Mouse (Mus musculus) CH12.LX (cell line): ENCODE measurements around the gene Cd96. TPM values are rescaled to one million over a fixed set of nuclear protein-coding genes. Genes with fewer than 3 reads are reported as not detected.

Experiments used
- DNase-seq: peaks from one replicate; pipeline ENCODE4 v3.0.0-alpha.2; 2013; ENCODE audit errors: extremely low read depth
- H3K27ac ChIP-seq: 2 replicates; pipeline ENCODE4 v1.5.1; 2012; ENCODE audit warnings: low read depth, mild to moderate bottlenecking, control low read depth, moderate library complexity; ENCODE audit not compliant: insufficient read depth
- H3K27me3 ChIP-seq: replicated peaks from 2 replicates; pipeline ENCODE3; 2012; ENCODE audit warnings: inconsistent platforms
- H3K36me3 ChIP-seq, 2 experiments: replicated peaks in 1 of 2; 2 replicates each; pipeline versions ENCODE3 to v1.6.1; 2012; ENCODE audit warnings: inconsistent platforms in 1 of 2, low read length in 1 of 2, mild to moderate bottlenecking in 1 of 2, mixed read lengths in 1 of 2, moderate library complexity in 1 of 2; ENCODE audit not compliant: control insufficient read depth in 1 of 2, insufficient read depth in 1 of 2
- H3K4me1 ChIP-seq, 2 experiments: 2 replicates each; pipeline ENCODE4 v1.6.1; 2012; ENCODE audit warnings: inconsistent platforms in 1 of 2, moderate library complexity in 1 of 2; ENCODE audit not compliant: insufficient read depth in 2 of 2, control insufficient read depth in 1 of 2
- H3K4me2 ChIP-seq: 2 replicates; pipeline ENCODE4 v1.6.1; 2012; ENCODE audit warnings: low read depth, mild to moderate bottlenecking, control low read depth; ENCODE audit not compliant: poor library complexity, insufficient read depth, severe bottlenecking
- H3K4me3 ChIP-seq, 3 experiments: fragments of 150-350 bp in 1 of 3; sonication (generic) in 1 of 3; replicated peaks in 1 of 3; 2 replicates each; pipeline versions ENCODE3 to v1.5.1; 2011 to 2012; ENCODE audit warnings: low read depth in 2 of 3, low read length in 2 of 3, mild to moderate bottlenecking in 2 of 3, moderate library complexity in 2 of 3, control low read depth in 1 of 3, improper control_type of control experiment in 1 of 3, inconsistent platforms in 1 of 3, mixed read lengths in 1 of 3; ENCODE audit not compliant: poor library complexity in 1 of 3
- H3K79me2 ChIP-seq: replicated peaks from 2 replicates; pipeline ENCODE4 v1.6.1; 2012; ENCODE audit warnings: mild to moderate bottlenecking, moderate library complexity; ENCODE audit not compliant: control insufficient read depth, poor library complexity, insufficient read depth, severe bottlenecking; ENCODE audit errors: extremely low read depth
- H3K9ac ChIP-seq: 2 replicates; pipeline ENCODE4 v1.6.1; 2012; ENCODE audit warnings: low read depth, mild to moderate bottlenecking, control low read depth, moderate library complexity; ENCODE audit not compliant: insufficient read depth
- H3K9me3 ChIP-seq: replicated peaks from 2 replicates; pipeline ENCODE3; 2012; ENCODE audit warnings: low read length, inconsistent platforms, mixed read lengths
- BHLHE40 ChIP-seq: IDR thresholded peaks from 2 replicates; pipeline ENCODE4 v1.6.1; 2011; ENCODE audit warnings: mild to moderate bottlenecking, low read depth, low read length, improper control_type of control experiment
- CHD1 ChIP-seq: IDR thresholded peaks from 2 replicates; pipeline ENCODE4 v1.6.1; 2012; ENCODE audit warnings: low read depth, low read length, improper control_type of control experiment, inconsistent platforms
- CHD2 ChIP-seq: IDR thresholded peaks from 2 replicates; pipeline ENCODE4 v1.6.1; 2011; ENCODE audit warnings: low read length, improper control_type of control experiment
- CTCF ChIP-seq, 2 experiments: IDR thresholded peaks in 1 of 2; conservative IDR thresholded peaks in 1 of 2; 2 replicates each; pipeline ENCODE4 v1.5.1; 2011 to 2012; ENCODE audit warnings: low read depth in 2 of 2, low read length in 2 of 2, improper control_type of control experiment in 1 of 2, inconsistent platforms in 1 of 2, mild to moderate bottlenecking in 1 of 2, moderate library complexity in 1 of 2
- ELF1 ChIP-seq: IDR thresholded peaks from 2 replicates; pipeline ENCODE4 v1.6.1; 2014; ENCODE audit warnings: low read depth, mild to moderate bottlenecking, inconsistent platforms, low read length, improper control_type of control experiment
- EP300 ChIP-seq: IDR thresholded peaks from 2 replicates; pipeline ENCODE4 v1.6.1; 2011; ENCODE audit warnings: low read length, improper control_type of control experiment
- ETS1 ChIP-seq: conservative IDR thresholded peaks from 2 replicates; pipeline ENCODE4 v1.6.1; 2012; ENCODE audit warnings: low read depth, mild to moderate bottlenecking, inconsistent platforms, low read length, improper control_type of control experiment, moderate library complexity
- GABPA ChIP-seq: IDR thresholded peaks from 2 replicates; pipeline ENCODE4 v1.6.1; 2012; ENCODE audit warnings: low read depth, low read length, improper control_type of control experiment, inconsistent platforms; ENCODE audit not compliant: insufficient replicate concordance
- HCFC1 ChIP-seq: IDR thresholded peaks from 2 replicates; pipeline ENCODE4 v1.6.1; 2012; ENCODE audit warnings: low read depth, mild to moderate bottlenecking, inconsistent platforms, low read length, improper control_type of control experiment
- IRF4 ChIP-seq: IDR thresholded peaks from 2 replicates; pipeline ENCODE4 v1.6.1; 2014; ENCODE audit warnings: low read depth, mild to moderate bottlenecking, inconsistent platforms, low read length, improper control_type of control experiment
- JUN ChIP-seq: IDR thresholded peaks from 2 replicates; pipeline ENCODE4 v1.6.1; 2011; ENCODE audit warnings: low read depth, mild to moderate bottlenecking, low read length, improper control_type of control experiment, moderate library complexity; ENCODE audit not compliant: insufficient read depth
- JUND ChIP-seq: conservative IDR thresholded peaks from 2 replicates; pipeline ENCODE4 v1.6.1; 2011; ENCODE audit warnings: low read depth, low read length, improper control_type of control experiment
- KAT2A ChIP-seq: IDR thresholded peaks from 2 replicates; pipeline ENCODE4 v1.6.1; 2012; ENCODE audit warnings: low read length, improper control_type of control experiment, inconsistent platforms; ENCODE audit not compliant: insufficient replicate concordance
- MAX ChIP-seq: IDR thresholded peaks from 2 replicates; pipeline ENCODE4 v1.6.1; 2011; ENCODE audit warnings: low read length, improper control_type of control experiment
- MEF2A ChIP-seq: IDR thresholded peaks from 2 replicates; pipeline ENCODE4 v1.6.1; 2014; ENCODE audit warnings: low read depth, mild to moderate bottlenecking, inconsistent platforms, low read length, improper control_type of control experiment, borderline replicate concordance
- MXI1 ChIP-seq: IDR thresholded peaks from 2 replicates; pipeline ENCODE4 v1.6.1; 2011; ENCODE audit warnings: mild to moderate bottlenecking, low read depth, low read length, improper control_type of control experiment
- MYC ChIP-seq: IDR thresholded peaks from 2 replicates; pipeline ENCODE4 v1.6.1; 2011; ENCODE audit warnings: low read depth, mild to moderate bottlenecking, improper control_type of control experiment, low read length
- NELFE ChIP-seq: IDR thresholded peaks from 2 replicates; pipeline ENCODE4 v1.6.1; 2011; ENCODE audit warnings: low read depth, low read length, improper control_type of control experiment
- NRF1 ChIP-seq: IDR thresholded peaks from 2 replicates; pipeline ENCODE4 v1.6.1; 2014; ENCODE audit warnings: low read depth, mild to moderate bottlenecking, inconsistent platforms, low read length, improper control_type of control experiment, moderate library complexity
- PAX5 ChIP-seq: IDR thresholded peaks from 2 replicates; pipeline ENCODE4 v1.6.1; 2012; ENCODE audit warnings: low read length, inconsistent platforms, mixed read lengths
- POLR2A ChIP-seq: IDR thresholded peaks from 2 replicates; pipeline ENCODE4 v1.6.1; 2011; ENCODE audit warnings: low read depth, mild to moderate bottlenecking, improper control_type of control experiment, low read length
- RAD21 ChIP-seq: IDR thresholded peaks from 2 replicates; pipeline ENCODE4 v1.6.1; 2011; ENCODE audit warnings: low read depth, mild to moderate bottlenecking, low read length, improper control_type of control experiment, moderate library complexity
- RCOR1 ChIP-seq: conservative IDR thresholded peaks from 2 replicates; pipeline ENCODE4 v1.6.1; 2012; ENCODE audit warnings: low read depth, mild to moderate bottlenecking, inconsistent platforms, low read length, improper control_type of control experiment
- SMC3 ChIP-seq: IDR thresholded peaks from 2 replicates; pipeline ENCODE4 v1.6.1; 2011; ENCODE audit warnings: low read depth, low read length, improper control_type of control experiment
- TBP ChIP-seq: conservative IDR thresholded peaks from 2 replicates; pipeline ENCODE4 v1.6.1; 2011; ENCODE audit warnings: low read depth, low read length, improper control_type of control experiment
- USF1 ChIP-seq: IDR thresholded peaks from 2 replicates; pipeline ENCODE4 v1.6.1; 2014; ENCODE audit warnings: low read depth, mild to moderate bottlenecking, inconsistent platforms, low read length, improper control_type of control experiment
- ZKSCAN1 ChIP-seq: IDR thresholded peaks from 2 replicates; pipeline ENCODE4 v1.6.1; 2012; ENCODE audit warnings: low read depth, inconsistent platforms, low read length, improper control_type of control experiment, borderline replicate concordance
- ZMIZ1 ChIP-seq: IDR thresholded peaks from 2 replicates; pipeline ENCODE4 v1.6.1; 2012; ENCODE audit warnings: low read depth, mild to moderate bottlenecking, inconsistent platforms, low read length, improper control_type of control experiment
- dilution Hi-C: fragments of 300-500 bp; cut with MboI; formaldehyde crosslinking; loops from 2 replicates; pipeline ENCODE4 v1.14.3; 2020; ENCODE audit warnings: low sequenced_read_pairs; ENCODE audit not compliant: extremely low pct_unique_long_range_greater_than_20kb, extremely low pct_ligation_motif_present
- in situ Hi-C: fragments of 300-500 bp; cut with MboI; formaldehyde crosslinking; loops from 3 replicates; pipeline ENCODE4 v1.14.3; 2019; ENCODE audit warnings: low sequenced_read_pairs, low pct_ligation_motif_present, low pct_unique_long_range_greater_than_20kb, mixed read lengths
- polyA plus RNA-seq: library from polyadenylated mRNA; unstranded; fragments of >175 nt; gene quantifications from 2 replicates; pipeline ENCODE4 v1.2.1, GENCODE M21; 2012; ENCODE audit warnings: low read depth; ENCODE audit not compliant: insufficient read length
- total RNA-seq, 2 experiments: library from RNA; depleted of rRNA; stranded (reverse); fragments of 300-350 nt in 1 of 2; fragments of >200 nt in 1 of 2; gene quantifications; 2 replicates each; pipeline ENCODE4 v1.2.3; 2012 to 2014

The Cd96 gene
- total and polyA plus RNA-seq, 3 experiments = 4.4 to 9.7 (median 5.9) TPM

- no peak for DNase-seq
- no peak overlapping the region for H3K4me3 ChIP-seq
- dilution Hi-C loops (no loop called here), in situ Hi-C loops (no loop called here)
- TF ChIP-seq MXI1 = no peak
- no peak for TF ChIP-seq CHD2
- no peak for TF ChIP-seq CHD1
- TF ChIP-seq ZKSCAN1 = no peak
- TF ChIP-seq JUND = no peak
- TF ChIP-seq PAX5 = no peak
- TF ChIP-seq NRF1 = no peak
- TF ChIP-seq BHLHE40 = no peak
- no peak for TF ChIP-seq EP300
- TF ChIP-seq SMC3 = no peak
- no peak for TF ChIP-seq MEF2A
- TF ChIP-seq NELFE = no peak
- no peak for TF ChIP-seq KAT2A
- TF ChIP-seq ELF1 = no peak
- TF ChIP-seq CTCF (conservative IDR thresholded peaks at IDR 0.05 in 1 of 2, IDR thresholded peaks at IDR 0.05 in 1 of 2; ENCODE audit: low read depth in 2 of 2, low read length in 2 of 2) = no peak
- TF ChIP-seq RCOR1 = no peak
- no peak for TF ChIP-seq IRF4
- TF ChIP-seq USF1 = no peak
- TF ChIP-seq MYC = no peak
- H3K27ac ChIP-seq = no peak overlapping the region
- H3K79me2 ChIP-seq = no peaks in the 10 kb centered on the region
- H3K9ac ChIP-seq = no peak overlapping the region
- H3K27me3 ChIP-seq = no peaks in the 10 kb centered on the region
- H3K9me3 ChIP-seq = peaks cover 35% of the 10 kb centered on the region
- H3K36me3 ChIP-seq = no peaks in the 10 kb centered on the region
- H3K4me1 ChIP-seq = no peaks in the 10 kb centered on the region
- no peak overlapping the region for H3K4me2 ChIP-seq
Measured at GRCm38 (mm10) chr16:46146962-46147361, 26.9 kb upstream of the Cd96 start.

GRCm38 (mm10) chr16:46122238-46122637 lies 2.2 kb upstream of the Cd96 start:
- H3K27me3 ChIP-seq = no peaks in the 10 kb centered on the region
- no peak overlapping the region for H3K27ac ChIP-seq
- dilution Hi-C loops = no loop called here
- H3K9ac ChIP-seq = no peak overlapping the region
- no peak overlapping the region for H3K4me2 ChIP-seq
- in situ Hi-C loops = loop anchor here (5.0 kb wide), 1 partner anchor 130 kb away; no protein-coding TSS in a partner anchor
- H3K36me3 ChIP-seq = no peaks in the 10 kb centered on the region
- H3K9me3 ChIP-seq = peaks cover 32% of the 10 kb centered on the region
- TF ChIP-seq MYC (no peak), JUN (no peak), USF1 (no peak), POLR2A (no peak), CTCF (conservative IDR thresholded peaks at IDR 0.05 in 1 of 2, IDR thresholded peaks at IDR 0.05 in 1 of 2; ENCODE audit: low read depth in 2 of 2, low read length in 2 of 2) (no peak), CHD1 (no peak), MAX (no peak), ZMIZ1 (no peak), BHLHE40 (no peak), ZKSCAN1 (no peak), EP300 (no peak), GABPA (no peak), HCFC1 (no peak), SMC3 (no peak), ELF1 (no peak), RAD21 (no peak), IRF4 (no peak), TBP (no peak), ETS1 (no peak)
- no peaks in the 10 kb centered on the region for H3K79me2 ChIP-seq
- H3K4me3 ChIP-seq = no peak overlapping the region
- no peak for DNase-seq
- peaks cover 0 to 6% of the 10 kb centered on the region in 2 experiments; a peak in 1 of 4 replicates for H3K4me1 ChIP-seq
